Mouse (Mus musculus) midbrain, embryonic 14.5 days (tissue): ENCODE data around the gene Becn1. TPM values are rescaled to one million over a fixed set of nuclear protein-coding genes. Genes with fewer than 3 reads are reported as not detected.

ENCODE experiments used
- ATAC-seq: fragments of 200-750 bp; cut with Nextera tagmentation; 2 replicates; pipeline ENCODE4 v1.8.0; 2017; ENCODE audit warnings: moderate number of reproducible peaks, moderate library complexity; ENCODE audit not compliant: low FRiP score, low TSS enrichment
- DNase-seq: peaks from one replicate; pipeline ENCODE4 v3.0.0-alpha.2; 2015
- H3K27ac ChIP-seq: fragments of 300-500 bp; sonication (generic); replicated peaks from 2 replicates; pipeline ENCODE4 v1.5.1; 2014; ENCODE audit warnings: mild to moderate bottlenecking, low read depth, low read length, moderate library complexity
- H3K27me3 ChIP-seq: fragments of 300-500 bp; sonication (generic); 2 replicates; pipeline ENCODE4 v1.6.1; 2014; ENCODE audit warnings: low read length, control low read depth, mixed read lengths; ENCODE audit not compliant: control insufficient read depth, insufficient read depth
- H3K36me3 ChIP-seq: fragments of 300-500 bp; sonication (generic); 2 replicates; pipeline ENCODE4 v1.6.1; 2014; ENCODE audit warnings: low read length, control low read depth; ENCODE audit not compliant: control insufficient read depth, insufficient read depth
- H3K4me1 ChIP-seq: fragments of 300-500 bp; sonication (generic); 2 replicates; pipeline ENCODE4 v1.6.1; 2014; ENCODE audit warnings: mild to moderate bottlenecking, antibody characterized with exemption, low read length, control low read depth; ENCODE audit not compliant: control insufficient read depth, insufficient read depth
- H3K4me2 ChIP-seq: fragments of 300-500 bp; sonication (generic); 2 replicates; pipeline ENCODE4 v1.6.1; 2014; ENCODE audit warnings: mild to moderate bottlenecking, low read length, moderate library complexity
- H3K4me3 ChIP-seq: fragments of 300-500 bp; sonication (generic); replicated peaks from 2 replicates; pipeline ENCODE4 v1.5.1; 2014; ENCODE audit warnings: low read depth, low read length
- H3K9ac ChIP-seq: fragments of 300-500 bp; sonication (generic); replicated peaks from 2 replicates; pipeline ENCODE4 v1.6.1; 2014; ENCODE audit warnings: mild to moderate bottlenecking, low read length, moderate library complexity
- H3K9me3 ChIP-seq: fragments of 300-500 bp; sonication (generic); 2 replicates; pipeline ENCODE4 v1.6.1; 2016; ENCODE audit warnings: low read length, control low read depth, mixed read lengths; ENCODE audit not compliant: control insufficient read depth
- WGBS: fragments of 180-500 bp; shearing (Covaris S2); extraction: QIAGEN DNeasy Blood & Tissue Kit; methylation state at CpG from one replicate; pipeline ENCODE4 v1.1.7; 2014; 5-methylcytosine and 5-hydroxymethylcytosine counted together
- polyA plus RNA-seq: library from polyadenylated mRNA; unstranded; fragments of >200 nt; fragmentation: Nextera tagmentation; extraction: Ambion mirVana; gene quantifications from 2 replicates; pipeline ENCODE4 v1.2.1, GENCODE M21; 2014

Becn1 gene
- polyA plus RNA-seq, 1 experiment from 2014 or later, result 193 TPM

- H3K36me3 ChIP-seq, result no peaks in the 10 kb centered on the region
- no peaks in the 10 kb centered on the region for H3K9me3 ChIP-seq
- H3K4me2 ChIP-seq, result no peak overlapping the region
- H3K27ac ChIP-seq, result no peak overlapping the region
- no peak overlapping the region for H3K9ac ChIP-seq
- no peaks in the 10 kb centered on the region for H3K27me3 ChIP-seq
- no peak for ATAC-seq
- no peak overlapping the region for H3K4me3 ChIP-seq
- DNase-seq, result no peak
- no peaks in the 10 kb centered on the region for H3K4me1 ChIP-seq
- WGBS, result 36% methylated on average over 5 of the region's 5 CpGs
Measured at GRCm38 (mm10) chr11:101307744-101308143, 5.7 kb upstream of the Becn1 start.

- Histone ChIP-seq H3K9me3 (no peaks in the 10 kb centered on the region), H3K4me2 (peak overlapping the region; percentile 98), H3K4me3 (peak overlapping the region; percentile 89), H3K4me1 (peaks cover 12% of the 10 kb centered on the region), H3K27me3 (no peaks in the 10 kb centered on the region), H3K36me3 (peaks cover 30% of the 10 kb centered on the region), H3K27ac (peak overlapping the region; percentile 75), H3K9ac (peak overlapping the region; percentile 81)
- WGBS, result 14% methylated on average over 26 of the region's 26 CpGs
- no peak for ATAC-seq
- no peak for DNase-seq
Measured at GRCm38 (mm10) chr11:101301299-101302003, 635 bp downstream of the Becn1 start.

- H3K27ac ChIP-seq, result no peak overlapping the region
- peaks cover 12% of the 10 kb centered on the region for H3K4me1 ChIP-seq
- no peak for DNase-seq
- H3K4me2 ChIP-seq, result peak overlapping the region; percentile 98
- ATAC-seq, result no peak
- H3K27me3 ChIP-seq, result no peaks in the 10 kb centered on the region
- peak overlapping the region; percentile 89 for H3K4me3 ChIP-seq
- H3K9ac ChIP-seq, result 0 out of 2 replicates have a peak overlapping the region, but pooled peaks have one; percentile 81
- H3K36me3 ChIP-seq, result peaks cover 33% of the 10 kb centered on the region
- H3K9me3 ChIP-seq, result no peaks in the 10 kb centered on the region
- WGBS, result 63% methylated on average over 7 of the region's 7 CpGs
Measured at GRCm38 (mm10) chr11:101300881-101301280, 1.2 kb downstream of the Becn1 start.

GRCm38 (mm10) chr11:101295191-101295590, 6.9 kb downstream of the Becn1 start:
- Histone ChIP-seq H3K4me2 (no peak overlapping the region), H3K4me3 (no peak overlapping the region), H3K27ac (no peak overlapping the region), H3K36me3 (peaks cover 87% of the 10 kb centered on the region), H3K9ac (no peak overlapping the region), H3K4me1 (no peaks in the 10 kb centered on the region), H3K27me3 (no peaks in the 10 kb centered on the region), H3K9me3 (no peaks in the 10 kb centered on the region)
- DNase-seq (no peak), ATAC-seq (no peak)
- 92% methylated on average over 8 of the region's 8 CpGs for WGBS

GRCm38 (mm10) chr11:101291231-101291630, 10.9 kb downstream of the Becn1 start:
- 95% methylated on average over 8 of the region's 8 CpGs for WGBS
- ATAC-seq (no peak), DNase-seq (no peak)
- H3K27ac ChIP-seq, result no peak overlapping the region
- H3K4me3 ChIP-seq, result no peak overlapping the region
- H3K9me3 ChIP-seq, result no peaks in the 10 kb centered on the region
- peaks cover 88% of the 10 kb centered on the region for H3K36me3 ChIP-seq
- no peaks in the 10 kb centered on the region for H3K4me1 ChIP-seq
- no peak overlapping the region for H3K4me2 ChIP-seq
- no peaks in the 10 kb centered on the region for H3K27me3 ChIP-seq
- H3K9ac ChIP-seq, result no peak overlapping the region

- Histone ChIP-seq H3K9me3 (no peaks in the 10 kb centered on the region), H3K36me3 (peaks cover 60% of the 10 kb centered on the region), H3K9ac (no peak overlapping the region), H3K27me3 (no peaks in the 10 kb centered on the region), H3K4me1 (no peaks in the 10 kb centered on the region), H3K4me2 (no peak overlapping the region), H3K4me3 (no peak overlapping the region), H3K27ac (no peak overlapping the region)
- 92% methylated on average over 9 of the region's 9 CpGs for WGBS
- DNase-seq (no peak), ATAC-seq (no peak)
Measured at GRCm38 (mm10) chr11:101287306-101287705, 14.8 kb downstream of the Becn1 start.

- ATAC-seq (no peak), DNase-seq (no peak)
- Histone ChIP-seq H3K4me2 (no peak overlapping the region), H3K4me1 (peaks cover 3% of the 10 kb centered on the region; the same call in 1 of the 2 replicates), H3K27ac (no peak overlapping the region), H3K36me3 (peaks cover 25% of the 10 kb centered on the region), H3K4me3 (no peak overlapping the region), H3K9me3 (no peaks in the 10 kb centered on the region), H3K27me3 (no peaks in the 10 kb centered on the region), H3K9ac (no peak overlapping the region)
- 74% methylated on average over 4 of the region's 4 CpGs for WGBS
Measured at GRCm38 (mm10) chr11:101283805-101284204, 18.3 kb downstream of the Becn1 start.

GRCm38 (mm10) chr11:101282896-101283295, 19.2 kb downstream of the Becn1 start:
- no peak overlapping the region for H3K9ac ChIP-seq
- peak; percentile 2 for DNase-seq

GRCm38 (mm10) chr11:101280837-101281236, 21.2 kb downstream of the Becn1 start:
- no peak overlapping the region for H3K4me2 ChIP-seq
- no peak overlapping the region for H3K27ac ChIP-seq
- no peak overlapping the region for H3K4me3 ChIP-seq
- no peak for DNase-seq
- no peaks in the 10 kb centered on the region for H3K9me3 ChIP-seq
- no peaks in the 10 kb centered on the region for H3K27me3 ChIP-seq
- ATAC-seq, result no peak
- peaks cover 3% of the 10 kb centered on the region; the same call in 1 of the 2 replicates for H3K36me3 ChIP-seq
- H3K9ac ChIP-seq, result no peak overlapping the region
- H3K4me1 ChIP-seq, result peaks cover 22% of the 10 kb centered on the region
- 46% methylated on average over 7 of the region's 7 CpGs for WGBS

More at GRCm38 (mm10) chr11:101282896-101283295, 19.2 kb downstream of the Becn1 start:
- H3K9me3 ChIP-seq, result no peaks in the 10 kb centered on the region
- no peak overlapping the region for H3K4me2 ChIP-seq
- WGBS, result 39% methylated on average over 5 of the region's 5 CpGs
- H3K36me3 ChIP-seq, result peaks cover 17% of the 10 kb centered on the region
- peaks cover 7% of the 10 kb centered on the region for H3K4me1 ChIP-seq
- no peak overlapping the region for H3K27ac ChIP-seq
- no peaks in the 10 kb centered on the region for H3K27me3 ChIP-seq
- ATAC-seq, result no peak
- H3K4me3 ChIP-seq, result no peak overlapping the region
